Mouse (Mus musculus): ENCODE measurements around the gene Cep19. TPM values are rescaled to one million over a fixed set of nuclear protein-coding genes. Genes with fewer than 3 reads are reported as not detected.
A peak's percentile ranks its signal among the peaks of the same experiment; 100 is the strongest.

The Cep19 gene
- polyA plus RNA-seq, 1 experiment from 2014 or later = 5.3 TPM

GRCm38 (mm10) chr16:32105698-32106097 is 6.1 kb downstream of the Cep19 start:
- H3K36me3 ChIP-seq (replicated peaks; ENCODE audit: insufficient read depth, low read length) = peaks cover 6% of the 10 kb centered on the region; the same call in 1 of the 2 replicates
- 93% methylated on average over 1 of the region's 1 CpGs for WGBS (ENCODE audit: insufficient replicate concordance)
- TF ChIP-seq CTCF (IDR thresholded peaks at IDR 0.05; ENCODE audit: low read depth) = no peak; the same call in 1 of the 2 replicates
- no peak for TF ChIP-seq EP300 (IDR thresholded peaks at IDR 0.05; ENCODE audit: low read depth)
- H3K4me2 ChIP-seq (ENCODE audit: low read depth, low read length) = no peak overlapping the region
- H3K9ac ChIP-seq (replicated peaks) = no peak overlapping the region
- H3K9me3 ChIP-seq (ENCODE audit: low read length) = no peaks in the 10 kb centered on the region
- DNase-seq (no peak), ATAC-seq (no peak)
- H3K27me3 ChIP-seq (ENCODE audit: insufficient read depth, low read length) = no peaks in the 10 kb centered on the region
- H3K27ac ChIP-seq (ENCODE audit: low read depth) = no peak overlapping the region
- peaks cover 13% of the 10 kb centered on the region; the same call in 1 of the 2 replicates for H3K4me1 ChIP-seq (ENCODE audit: insufficient read depth)
- H3K4me3 ChIP-seq (ENCODE audit: low read depth, low read length) = no peak overlapping the region

- Histone ChIP-seq H3K4me3 (ENCODE audit: low read depth, low read length) (peak overlapping the region; percentile 17; the same call in 1 of the 2 replicates), H3K27me3 (ENCODE audit: insufficient read depth, low read length) (no peaks in the 10 kb centered on the region), H3K36me3 (replicated peaks; ENCODE audit: insufficient read depth, low read length) (peaks cover 6% of the 10 kb centered on the region; the same call in 1 of the 2 replicates), H3K4me2 (ENCODE audit: low read depth, low read length) (peak overlapping the region; percentile 51), H3K27ac (ENCODE audit: low read depth) (peak overlapping the region; percentile 36), H3K9me3 (ENCODE audit: low read length) (no peaks in the 10 kb centered on the region), H3K9ac (replicated peaks) (no peak overlapping the region; the same call in 1 of the 2 replicates), H3K4me1 (ENCODE audit: insufficient read depth) (peaks cover 7% of the 10 kb centered on the region; the same call in 1 of the 2 replicates)
- DNase-seq (no peak), ATAC-seq (no peak)
- TF ChIP-seq CTCF (IDR thresholded peaks at IDR 0.05; ENCODE audit: low read depth) (no peak), EP300 (IDR thresholded peaks at IDR 0.05; ENCODE audit: low read depth) (no peak)
- WGBS (ENCODE audit: insufficient replicate concordance) = 41% methylated on average over 12 of the region's 12 CpGs
These were observed 7.9 kb downstream of the Cep19 start for GRCm38 (mm10) chr16:32107342-32108045.

DNA sequence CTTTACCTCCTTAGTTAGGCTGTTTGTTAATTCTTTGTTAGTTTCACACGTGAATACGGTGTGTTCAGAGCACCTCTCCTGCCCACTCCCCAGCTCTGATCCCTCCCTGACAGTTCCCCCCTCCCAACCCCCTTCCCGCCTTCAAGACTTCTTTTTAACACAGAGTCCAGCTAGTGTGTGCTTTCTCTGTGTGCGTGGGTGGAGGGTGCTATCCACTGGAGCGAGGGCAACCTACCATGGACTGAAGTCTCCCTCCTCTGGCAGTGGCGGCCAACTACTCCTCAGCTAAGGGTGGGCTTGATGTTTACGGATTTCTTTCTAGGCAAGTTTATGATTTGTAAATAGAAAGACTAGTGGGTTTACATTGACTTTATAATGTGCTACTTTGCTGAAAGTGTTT is 8.6 kb downstream of the Cep19 start:
- no peak for ATAC-seq
- no peaks in the 10 kb centered on the region for H3K27me3 ChIP-seq (ENCODE audit: insufficient read depth, low read length)
- H3K9me3 ChIP-seq (ENCODE audit: low read length) = no peaks in the 10 kb centered on the region
- no peak for DNase-seq
- H3K4me3 ChIP-seq (ENCODE audit: low read depth, low read length) = peak overlapping the region; percentile 17
- peak overlapping the region; percentile 36; the same call in 1 of the 2 replicates for H3K27ac ChIP-seq (ENCODE audit: low read depth)
- H3K9ac ChIP-seq (replicated peaks) = no peak overlapping the region; the same call in 1 of the 2 replicates
- peaks cover 10% of the 10 kb centered on the region for H3K4me1 ChIP-seq (ENCODE audit: insufficient read depth)
- TF ChIP-seq EP300 (IDR thresholded peaks at IDR 0.05; ENCODE audit: low read depth) = no peak
- TF ChIP-seq CTCF (IDR thresholded peaks at IDR 0.05; ENCODE audit: low read depth) = peak; percentile 57
- WGBS (ENCODE audit: insufficient replicate concordance) = 36% methylated on average over 7 of the region's 7 CpGs
- peak overlapping the region; percentile 51 for H3K4me2 ChIP-seq (ENCODE audit: low read depth, low read length)
- peaks cover 6% of the 10 kb centered on the region; the same call in 1 of the 2 replicates for H3K36me3 ChIP-seq (replicated peaks; ENCODE audit: insufficient read depth, low read length)

DNA sequence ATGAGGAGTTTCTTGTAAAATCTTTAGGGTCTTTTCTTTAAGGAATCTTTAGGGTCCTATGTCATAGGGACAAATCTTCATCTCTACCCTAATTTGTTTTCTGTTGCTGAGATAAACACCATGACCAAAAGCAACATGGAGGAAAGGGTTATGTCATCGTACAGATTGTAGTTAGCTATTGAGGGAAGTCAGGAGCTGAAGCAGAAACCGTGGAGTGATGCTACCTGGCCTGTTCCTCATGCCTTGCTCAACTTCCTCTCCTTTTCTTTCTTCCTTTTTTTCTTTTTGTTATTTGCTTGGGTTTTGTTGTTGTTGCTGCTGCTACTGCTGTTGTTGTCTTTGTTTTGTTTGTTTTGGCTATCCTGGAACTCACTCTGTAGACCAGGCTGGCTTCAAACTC is 9.0 kb downstream of the Cep19 start:
- Histone ChIP-seq H3K36me3 (replicated peaks; ENCODE audit: insufficient read depth, low read length) (peaks cover 4% of the 10 kb centered on the region; the same call in 1 of the 2 replicates), H3K27me3 (ENCODE audit: insufficient read depth, low read length) (no peaks in the 10 kb centered on the region), H3K9me3 (ENCODE audit: low read length) (no peaks in the 10 kb centered on the region), H3K9ac (replicated peaks) (no peak overlapping the region), H3K27ac (ENCODE audit: low read depth) (peak overlapping the region; percentile 29; the same call in 1 of the 2 replicates), H3K4me1 (ENCODE audit: insufficient read depth) (peaks cover 13% of the 10 kb centered on the region), H3K4me3 (ENCODE audit: low read depth, low read length) (peak overlapping the region; percentile 17; the same call in 1 of the 2 replicates), H3K4me2 (ENCODE audit: low read depth, low read length) (no peak overlapping the region)
- 31% methylated on average over 2 of the region's 2 CpGs for WGBS (ENCODE audit: insufficient replicate concordance)
- ATAC-seq (no peak), DNase-seq (no peak)
- no peak for TF ChIP-seq CTCF (IDR thresholded peaks at IDR 0.05; ENCODE audit: low read depth)
- no peak for TF ChIP-seq EP300 (IDR thresholded peaks at IDR 0.05; ENCODE audit: low read depth)

GRCm38 (mm10) chr16:32110951-32111699 is 11.5 kb downstream of the Cep19 start:
- no peaks in the 10 kb centered on the region for H3K9me3 ChIP-seq (ENCODE audit: low read length)
- H3K9ac ChIP-seq (replicated peaks) = no peak overlapping the region
- no peak overlapping the region for H3K27ac ChIP-seq (ENCODE audit: low read depth)
- H3K4me3 ChIP-seq (ENCODE audit: low read depth, low read length) = no peak overlapping the region
- no peaks in the 10 kb centered on the region for H3K27me3 ChIP-seq (ENCODE audit: insufficient read depth, low read length)
- no peak overlapping the region for H3K4me2 ChIP-seq (ENCODE audit: low read depth, low read length)
- no peak for ATAC-seq
- TF ChIP-seq EP300 (IDR thresholded peaks at IDR 0.05; ENCODE audit: low read depth) = no peak
- TF ChIP-seq CTCF (IDR thresholded peaks at IDR 0.05; ENCODE audit: low read depth) = no peak; the same call in 1 of the 2 replicates
- DNase-seq = no peak
- H3K36me3 ChIP-seq (replicated peaks; ENCODE audit: insufficient read depth, low read length) = peaks cover 4% of the 10 kb centered on the region; the same call in 1 of the 2 replicates
- WGBS (ENCODE audit: insufficient replicate concordance) = 72% methylated on average over 15 of the region's 15 CpGs
- H3K4me1 ChIP-seq (ENCODE audit: insufficient read depth) = peaks cover 22% of the 10 kb centered on the region
